Mouse (Mus musculus): ENCODE data around the gene Edn2. TPM values are rescaled to one million over a fixed set of nuclear protein-coding genes. Genes with fewer than 3 reads are reported as not detected.
A peak's percentile ranks its signal among the peaks of the same experiment; 100 is the strongest.

Gene Edn2
- polyA plus RNA-seq, 1 experiment from 2014 or later = 3.0 TPM

DNA sequence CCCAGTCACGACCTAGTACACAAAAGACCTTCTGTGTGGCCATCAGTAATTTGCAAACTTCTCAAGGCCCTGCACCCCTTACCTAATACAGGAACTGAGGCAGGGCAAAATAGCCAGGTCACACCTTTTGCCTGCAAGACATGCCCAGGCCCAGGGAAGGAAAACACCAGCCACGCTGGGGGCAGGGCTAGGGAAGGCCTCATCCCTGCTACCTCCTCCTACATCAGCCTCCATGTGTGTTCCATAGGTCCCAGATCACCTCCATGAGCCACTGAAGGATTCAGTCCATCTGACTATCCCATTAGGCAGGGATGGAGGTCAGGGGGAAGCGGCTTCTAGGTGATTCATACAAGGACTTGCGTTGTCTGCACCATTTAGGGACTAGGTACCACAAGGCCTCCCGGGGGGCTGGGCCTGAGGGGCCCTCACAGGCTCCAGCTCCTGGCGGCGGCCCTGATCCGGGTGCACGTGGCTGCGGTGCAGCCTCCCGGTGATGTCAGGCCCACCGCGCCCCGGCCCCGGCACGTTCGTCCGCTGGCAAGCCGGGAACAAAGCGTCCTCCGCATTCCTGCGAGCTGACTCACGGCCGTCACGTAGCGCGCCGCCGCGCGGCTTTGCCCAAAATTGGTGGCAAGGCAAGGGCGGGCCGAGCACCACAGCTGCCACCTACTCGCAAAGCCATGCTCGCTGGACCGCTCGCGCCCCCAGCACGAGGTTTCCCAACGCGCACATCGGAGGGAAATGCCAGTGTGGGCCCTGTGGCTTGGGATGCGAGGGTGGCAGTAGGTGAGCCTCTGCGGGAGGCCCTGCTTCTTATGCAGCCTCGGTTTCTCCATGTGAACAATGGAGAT, 12.5 kb upstream of the Edn2 start:
- H3K4me3 ChIP-seq (ENCODE audit: low read depth, low read length) = peak overlapping the region; percentile 27
- ATAC-seq (ENCODE audit: low read depth) = peak; percentile 90

DNA sequence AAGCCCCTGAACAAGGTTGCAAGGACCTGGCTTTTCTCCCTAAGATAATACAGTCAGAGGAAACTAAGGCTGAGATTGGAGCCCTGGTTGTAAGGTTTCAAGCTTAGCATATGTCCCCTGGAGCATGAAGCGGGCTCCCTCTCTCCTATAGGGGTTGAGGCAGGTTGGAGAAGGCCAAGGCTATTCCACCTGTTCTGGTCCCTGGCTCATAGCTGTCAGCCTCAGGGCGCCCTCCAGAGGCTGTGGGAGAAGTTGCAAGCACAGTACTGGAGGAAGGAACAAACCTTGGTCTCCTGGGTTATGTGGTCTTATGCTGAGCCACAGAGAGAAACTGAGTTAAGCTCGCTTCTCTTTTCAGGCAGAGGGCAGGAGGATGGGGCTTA, 11.9 kb upstream of the Edn2 start:
- Histone ChIP-seq H3K36me3 (ENCODE audit: control insufficient read depth, insufficient read depth, low read length) (no peaks in the 10 kb centered on the region), H3K4me3 (ENCODE audit: low read depth, low read length) (peak overlapping the region; percentile 27), H3K9ac (ENCODE audit: low read depth, low read length) (peak overlapping the region; percentile 53), H3K27me3 (replicated peaks; ENCODE audit: control insufficient read depth, insufficient read depth, low read length) (0 out of 2 replicates have a peak, but pooled peaks cover 4% of the 10 kb centered on the region), H3K4me2 (ENCODE audit: low read depth, low read length) (peak overlapping the region; percentile 59), H3K9me3 (ENCODE audit: control insufficient read depth, low read length) (no peaks in the 10 kb centered on the region), H3K4me1 (ENCODE audit: control insufficient read depth, insufficient read depth, low read length) (peaks cover 17% of the 10 kb centered on the region; the same call in 1 of the 2 replicates), H3K27ac (replicated peaks; ENCODE audit: low read depth, low read length) (peak overlapping the region; percentile 50)
- WGBS = 32% methylated on average over 3 of the region's 3 CpGs
- ATAC-seq (ENCODE audit: low read depth) = peak; percentile 53
- DNase-seq (ENCODE audit: low spot score) = peak; percentile 46

More for the DNA sequence above, 12.5 kb upstream of the Edn2 start:
- H3K4me1 ChIP-seq (ENCODE audit: control insufficient read depth, insufficient read depth, low read length) = peaks cover 17% of the 10 kb centered on the region; the same call in 1 of the 2 replicates
- H3K9ac ChIP-seq (ENCODE audit: low read depth, low read length) = peak overlapping the region; percentile 53
- peak overlapping the region; percentile 59 for H3K4me2 ChIP-seq (ENCODE audit: low read depth, low read length)
- H3K36me3 ChIP-seq (ENCODE audit: control insufficient read depth, insufficient read depth, low read length) = no peaks in the 10 kb centered on the region
- peak; percentile 93 for DNase-seq (ENCODE audit: low spot score)
- H3K27ac ChIP-seq (replicated peaks; ENCODE audit: low read depth, low read length) = peak overlapping the region; percentile 50
- 9% methylated on average over 22 of the region's 45 CpGs for WGBS
- 0 out of 2 replicates have a peak, but pooled peaks cover 4% of the 10 kb centered on the region for H3K27me3 ChIP-seq (replicated peaks; ENCODE audit: control insufficient read depth, insufficient read depth, low read length)
- H3K9me3 ChIP-seq (ENCODE audit: control insufficient read depth, low read length) = no peaks in the 10 kb centered on the region

DNA sequence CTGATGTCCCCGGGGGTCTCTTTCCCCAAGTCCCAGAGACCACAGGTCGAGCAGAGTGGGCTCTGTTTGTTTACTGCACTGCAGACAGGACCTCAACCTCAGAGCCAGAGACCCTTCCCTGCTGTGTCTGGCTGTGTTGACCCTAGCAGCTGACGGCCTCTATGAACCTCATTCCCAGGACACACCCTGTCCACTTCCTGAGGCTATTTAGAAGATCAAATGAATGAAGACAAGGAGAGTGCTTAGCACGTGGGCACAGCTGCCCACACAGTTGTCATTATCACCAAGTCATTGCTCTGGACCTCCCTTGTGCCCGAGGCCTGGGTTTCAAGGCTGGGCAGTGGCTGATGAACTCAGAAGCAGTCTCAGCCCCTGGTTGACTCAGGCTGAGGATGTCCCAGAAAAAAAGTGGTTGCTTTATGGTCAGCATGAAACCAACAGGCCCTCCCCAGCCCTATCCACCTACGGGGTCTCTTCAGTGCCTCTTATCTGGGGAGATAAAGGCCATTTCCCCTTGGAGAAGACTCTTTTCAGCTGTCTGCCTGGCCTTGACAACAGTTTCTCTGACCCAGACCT, 10.6 kb upstream of the Edn2 start:
- Histone ChIP-seq H3K4me3 (ENCODE audit: low read depth, low read length) (no peak overlapping the region), H3K27ac (replicated peaks; ENCODE audit: low read depth, low read length) (no peak overlapping the region), H3K36me3 (ENCODE audit: control insufficient read depth, insufficient read depth, low read length) (no peaks in the 10 kb centered on the region), H3K9me3 (ENCODE audit: control insufficient read depth, low read length) (no peaks in the 10 kb centered on the region), H3K27me3 (replicated peaks; ENCODE audit: control insufficient read depth, insufficient read depth, low read length) (0 out of 2 replicates have a peak, but pooled peaks cover 4% of the 10 kb centered on the region), H3K4me2 (ENCODE audit: low read depth, low read length) (no peak overlapping the region), H3K9ac (ENCODE audit: low read depth, low read length) (no peak overlapping the region), H3K4me1 (ENCODE audit: control insufficient read depth, insufficient read depth, low read length) (peaks cover 17% of the 10 kb centered on the region; the same call in 1 of the 2 replicates)
- no peak for DNase-seq (ENCODE audit: low spot score)
- no peak for ATAC-seq (ENCODE audit: low read depth)
- WGBS = 55% methylated on average over 6 of the region's 6 CpGs

DNA sequence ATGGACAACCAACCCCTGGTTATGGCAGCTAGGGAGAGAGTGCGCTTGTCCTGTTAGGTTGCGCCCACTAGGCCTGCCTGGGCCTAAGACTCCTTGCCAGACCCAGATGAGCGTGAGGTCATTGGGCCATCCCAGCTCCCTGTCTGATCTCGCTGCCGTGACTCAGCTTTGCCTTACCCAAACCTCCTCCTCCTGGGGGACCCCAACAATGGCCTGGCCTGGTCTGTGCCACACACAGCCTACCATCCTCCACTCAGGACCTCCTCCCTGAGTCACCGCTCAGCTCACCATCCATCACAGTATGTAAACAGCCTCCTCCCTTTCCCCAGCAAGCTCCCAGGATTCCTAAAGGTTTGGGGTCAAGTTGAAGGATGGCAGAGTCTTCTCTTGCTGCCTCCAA, 9.1 kb upstream of the Edn2 start:
- Histone ChIP-seq H3K27me3 (replicated peaks; ENCODE audit: control insufficient read depth, insufficient read depth, low read length) (0 out of 2 replicates have a peak, but pooled peaks cover 4% of the 10 kb centered on the region), H3K4me1 (ENCODE audit: control insufficient read depth, insufficient read depth, low read length) (peaks cover 17% of the 10 kb centered on the region; the same call in 1 of the 2 replicates), H3K9ac (ENCODE audit: low read depth, low read length) (no peak overlapping the region), H3K36me3 (ENCODE audit: control insufficient read depth, insufficient read depth, low read length) (no peaks in the 10 kb centered on the region), H3K27ac (replicated peaks; ENCODE audit: low read depth, low read length) (no peak overlapping the region), H3K9me3 (ENCODE audit: control insufficient read depth, low read length) (no peaks in the 10 kb centered on the region), H3K4me3 (ENCODE audit: low read depth, low read length) (no peak overlapping the region), H3K4me2 (ENCODE audit: low read depth, low read length) (no peak overlapping the region)
- WGBS = 84% methylated on average over 6 of the region's 6 CpGs
- ATAC-seq (ENCODE audit: low read depth) = no peak
- DNase-seq (ENCODE audit: low spot score) = no peak

DNA sequence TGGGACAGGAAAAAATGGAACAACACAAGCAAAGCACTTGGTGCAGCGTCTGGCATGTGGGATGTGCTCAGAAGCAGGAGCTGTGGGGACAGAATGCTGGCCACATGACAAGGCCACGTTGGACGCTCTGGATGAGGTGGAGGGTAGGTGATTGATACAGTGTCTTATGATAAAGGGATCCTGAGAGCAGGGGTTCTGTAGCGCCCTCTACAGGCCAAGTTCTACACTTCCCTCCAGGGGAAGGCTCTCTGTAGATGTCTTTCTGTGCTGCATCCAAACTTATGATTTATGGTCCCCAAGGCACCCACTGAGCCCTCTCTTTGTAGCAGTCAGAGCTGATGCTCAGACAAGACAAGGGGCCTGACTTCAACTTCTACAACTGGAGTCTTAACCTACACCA, 8.4 kb upstream of the Edn2 start:
- DNase-seq (ENCODE audit: low spot score) = no peak
- Histone ChIP-seq H3K4me3 (ENCODE audit: low read depth, low read length) (no peak overlapping the region), H3K4me1 (ENCODE audit: control insufficient read depth, insufficient read depth, low read length) (peaks cover 17% of the 10 kb centered on the region; the same call in 1 of the 2 replicates), H3K4me2 (ENCODE audit: low read depth, low read length) (no peak overlapping the region), H3K9ac (ENCODE audit: low read depth, low read length) (no peak overlapping the region), H3K27ac (replicated peaks; ENCODE audit: low read depth, low read length) (no peak overlapping the region), H3K27me3 (replicated peaks; ENCODE audit: control insufficient read depth, insufficient read depth, low read length) (0 out of 2 replicates have a peak, but pooled peaks cover 4% of the 10 kb centered on the region), H3K36me3 (ENCODE audit: control insufficient read depth, insufficient read depth, low read length) (no peaks in the 10 kb centered on the region), H3K9me3 (ENCODE audit: control insufficient read depth, low read length) (no peaks in the 10 kb centered on the region)
- WGBS = 62% methylated on average over 4 of the region's 4 CpGs
- ATAC-seq (ENCODE audit: low read depth) = no peak

DNA sequence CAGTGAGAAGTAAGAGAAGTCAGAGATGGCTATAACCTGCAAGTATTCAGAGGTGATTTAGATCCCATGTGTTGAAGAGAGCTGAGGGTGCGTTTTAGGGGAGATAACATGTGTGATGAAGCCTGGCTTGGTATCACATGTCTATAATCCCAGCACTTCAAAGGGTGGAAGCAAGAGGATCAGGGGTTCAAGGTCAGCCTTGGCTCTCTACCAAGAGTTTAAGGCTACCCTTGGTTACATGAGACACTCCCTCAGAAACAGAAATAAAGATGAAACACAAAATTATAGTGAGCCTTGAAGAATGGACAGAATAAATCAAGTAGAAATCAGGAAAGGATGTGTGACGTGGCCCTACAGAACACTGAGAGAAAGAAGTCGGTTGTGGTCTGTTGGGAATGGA, 7.3 kb upstream of the Edn2 start:
- 0 out of 2 replicates have a peak, but pooled peaks cover 4% of the 10 kb centered on the region for H3K27me3 ChIP-seq (replicated peaks; ENCODE audit: control insufficient read depth, insufficient read depth, low read length)
- ATAC-seq (ENCODE audit: low read depth) = no peak

DNA sequence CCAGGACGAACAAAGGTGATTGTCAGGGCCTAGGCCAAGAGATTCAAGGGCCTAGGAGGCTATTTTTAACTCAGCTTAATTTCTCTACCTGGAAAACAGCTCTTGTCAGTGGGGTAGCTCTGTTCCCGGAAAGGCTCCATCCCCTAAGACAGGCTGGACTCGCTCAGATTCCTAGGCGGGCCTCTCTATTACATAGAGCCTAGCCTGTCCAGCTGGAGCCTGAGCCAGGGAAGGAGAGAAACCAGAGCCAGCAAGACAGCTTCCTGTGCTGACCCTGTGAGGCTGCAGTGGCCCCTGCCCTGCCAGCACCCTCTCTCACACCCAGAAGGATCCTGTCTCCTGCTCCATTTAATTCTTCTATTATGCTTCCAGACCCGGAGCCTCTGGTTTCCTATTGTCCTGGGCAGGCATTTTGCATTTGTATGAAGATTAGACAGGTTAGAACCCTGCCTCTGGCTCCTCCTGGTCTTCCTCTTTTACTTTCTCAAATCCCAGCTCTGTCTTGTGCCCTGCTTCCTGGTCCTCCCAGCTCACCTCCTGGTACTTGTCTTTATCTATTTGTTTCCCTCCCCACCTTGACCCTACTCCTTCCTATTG, 2.2 kb upstream of the Edn2 start:
- Histone ChIP-seq H3K4me2 (ENCODE audit: low read depth, low read length) (no peak overlapping the region), H3K27me3 (replicated peaks; ENCODE audit: control insufficient read depth, insufficient read depth, low read length) (no peaks in the 10 kb centered on the region), H3K36me3 (ENCODE audit: control insufficient read depth, insufficient read depth, low read length) (no peaks in the 10 kb centered on the region), H3K9ac (ENCODE audit: low read depth, low read length) (no peak overlapping the region), H3K4me3 (ENCODE audit: low read depth, low read length) (no peak overlapping the region), H3K9me3 (ENCODE audit: control insufficient read depth, low read length) (no peaks in the 10 kb centered on the region), H3K4me1 (ENCODE audit: control insufficient read depth, insufficient read depth, low read length) (peaks cover 21% of the 10 kb centered on the region), H3K27ac (replicated peaks; ENCODE audit: low read depth, low read length) (no peak overlapping the region)
- ATAC-seq (ENCODE audit: low read depth) (peak; percentile 48; the same call in 1 of the 2 replicates), DNase-seq (ENCODE audit: low spot score) (no peak)
- WGBS = 38% methylated on average over 5 of the region's 5 CpGs

More for the DNA sequence above, 7.3 kb upstream of the Edn2 start:
- H3K36me3 ChIP-seq (ENCODE audit: control insufficient read depth, insufficient read depth, low read length) = no peaks in the 10 kb centered on the region
- no peak for DNase-seq (ENCODE audit: low spot score)
- no peaks in the 10 kb centered on the region for H3K9me3 ChIP-seq (ENCODE audit: control insufficient read depth, low read length)
- H3K9ac ChIP-seq (ENCODE audit: low read depth, low read length) = no peak overlapping the region
- H3K4me1 ChIP-seq (ENCODE audit: control insufficient read depth, insufficient read depth, low read length) = peaks cover 8% of the 10 kb centered on the region; the same call in 1 of the 2 replicates
- no peak overlapping the region for H3K27ac ChIP-seq (replicated peaks; ENCODE audit: low read depth, low read length)
- 73% methylated on average over 3 of the region's 3 CpGs for WGBS
- no peak overlapping the region for H3K4me2 ChIP-seq (ENCODE audit: low read depth, low read length)
- no peak overlapping the region for H3K4me3 ChIP-seq (ENCODE audit: low read depth, low read length)

DNA sequence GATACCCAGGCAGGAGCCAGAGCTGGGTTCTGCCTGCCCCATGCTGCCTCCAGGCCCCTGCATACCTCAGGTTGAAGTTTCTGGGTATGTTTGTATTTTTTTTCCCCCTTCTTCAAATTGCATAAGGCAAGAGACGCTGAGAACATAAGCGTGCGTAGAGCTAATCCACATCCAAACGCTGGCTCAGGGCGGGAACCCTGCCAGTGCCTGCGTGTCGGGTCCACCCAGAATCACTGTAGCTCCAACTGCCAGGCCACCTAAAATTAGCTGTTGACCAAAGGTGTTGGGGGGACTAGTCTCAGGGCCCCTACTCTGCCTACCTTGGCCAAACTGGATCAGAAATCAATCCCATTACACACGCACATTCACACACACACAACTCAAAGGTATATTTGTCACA, 1.6 kb downstream of the Edn2 start:
- Histone ChIP-seq H3K4me3 (ENCODE audit: low read depth, low read length) (no peak overlapping the region; the same call in 1 of the 2 replicates), H3K9ac (ENCODE audit: low read depth, low read length) (no peak overlapping the region), H3K9me3 (ENCODE audit: control insufficient read depth, low read length) (no peaks in the 10 kb centered on the region), H3K4me2 (ENCODE audit: low read depth, low read length) (peak overlapping the region; percentile 44; the same call in 1 of the 2 replicates), H3K27me3 (replicated peaks; ENCODE audit: control insufficient read depth, insufficient read depth, low read length) (no peaks in the 10 kb centered on the region), H3K4me1 (ENCODE audit: control insufficient read depth, insufficient read depth, low read length) (peaks cover 27% of the 10 kb centered on the region), H3K36me3 (ENCODE audit: control insufficient read depth, insufficient read depth, low read length) (no peaks in the 10 kb centered on the region), H3K27ac (replicated peaks; ENCODE audit: low read depth, low read length) (peak overlapping the region; percentile 61; the same call in 1 of the 2 replicates)
- no peak for ATAC-seq (ENCODE audit: low read depth)
- DNase-seq (ENCODE audit: low spot score) = no peak
- WGBS = 64% methylated on average over 8 of the region's 8 CpGs
